ENCODE assay signal across 22 mouse cellular contexts in genomic region chr4:63105651-63106050, GRCm38 (mm10). TPM values are rescaled to one million over a fixed set of nuclear protein-coding genes. Genes with fewer than 3 reads are reported as not detected.
"Had no signal": no experiment of that assay in that cellular context is flagged by ENCODE, and none has a peak within 500 bp of the region (broad histone marks: within the 10 kb centered on the region; RNA-seq: fewer than 3 reads in every experiment).

No protein-coding gene starts in this region.

- H3K4me3 ChIP-seq: lung, embryonic 15.5 days; megakaryocyte, embryonic 14.5 days; midbrain, embryonic 12.5 days; neural tube, embryonic 13.5 days; neural tube, embryonic 15.5 days had no signal

- H3K9me3 ChIP-seq: lung, embryonic 15.5 days; midbrain, embryonic 12.5 days; neural tube, embryonic 13.5 days; neural tube, embryonic 15.5 days had no signal

- H3K9ac ChIP-seq: liver, postnatal 0 days; lung, embryonic 15.5 days; midbrain, embryonic 12.5 days; neural tube, embryonic 13.5 days; neural tube, embryonic 15.5 days had no signal

- DNase-seq: liver, postnatal 0 days; lung, adult 2 months; lung, postnatal 14 days; lung, postnatal 36 days; midbrain, embryonic 14.5 days; retina, postnatal 1 day; right cerebral cortex, adult 18-20 months; right cerebral cortex, postnatal 25 days; right cerebral cortex, postnatal 4 days; spleen, adult 18-20 months; thymus, adult 18-20 months; thymus, postnatal 14 days; thymus, postnatal 36 days had no signal

- H3K4me1 ChIP-seq: lung, embryonic 15.5 days; megakaryocyte, embryonic 14.5 days; midbrain, embryonic 12.5 days; neural tube, embryonic 13.5 days; neural tube, embryonic 15.5 days had no signal

- H3K27me3 ChIP-seq: lung, embryonic 15.5 days; midbrain, embryonic 12.5 days; neural tube, embryonic 13.5 days; neural tube, embryonic 15.5 days had no signal

- H3K27ac ChIP-seq: lung, embryonic 15.5 days; macrophage; midbrain, embryonic 12.5 days; neural tube, embryonic 13.5 days; neural tube, embryonic 15.5 days had no signal

- ATAC-seq: liver, postnatal 0 days; lung, postnatal 0 days; midbrain, embryonic 16.5 days had no signal

- H3K4me2 ChIP-seq: lung, embryonic 15.5 days; midbrain, embryonic 12.5 days; neural tube, embryonic 13.5 days; neural tube, embryonic 15.5 days had no signal

RNA-seq across cellular contexts. Expression of gene Ambp, which starts 48.9 kb away (rescaled TPM):
- total RNA-seq: monocyte, adult 5-6 weeks had no signal
- polyA plus RNA-seq: macrophage; midbrain, embryonic 12.5 days; midbrain, embryonic 14.5 days; midbrain, embryonic 16.5 days had no signal
